Mouse (Mus musculus): ENCODE results near the gene Zswim9. TPM values are rescaled to one million over a fixed set of nuclear protein-coding genes. Genes with fewer than 3 reads are reported as not detected.
A peak's percentile ranks its signal among the peaks of the same experiment; 100 is the strongest.
"Not testable (repeated sequence)": the region's sequence is repeated elsewhere in the genome, so short reads cannot be mapped to it uniquely, and the experiment has no call there.

Zswim9 gene
- polyA plus RNA-seq, 1 experiment from 2014 or later: 12.0 TPM

- ChIA-PET POLR2A (no interaction called here), CTCF (no interaction called here)
- no peak for DNase-seq (ENCODE audit: low read depth, low spot score)
- TF ChIP-seq CTCF (IDR thresholded peaks at IDR 0.05): no peak
- no peak for ATAC-seq
- no peaks in the 10 kb centered on the region for H3K27me3 ChIP-seq
- in situ Hi-C loops (cut with MboI; ENCODE audit: low pct_unique_long_range_greater_than_20kb): no loop called here
Measured at GRCm38 (mm10) chr7:13298821-13299220, 20.3 kb upstream of the Zswim9 start.

- in situ Hi-C loops (cut with MboI; ENCODE audit: low pct_unique_long_range_greater_than_20kb): no loop called here
- no peaks in the 10 kb centered on the region for H3K27me3 ChIP-seq
- POLR2A ChIA-PET: no interaction called here
- CTCF ChIA-PET: interaction anchor here (1.1 kb wide), 1 partner anchor 9 kb away, joined by 4 read pairs; no protein-coding TSS in a partner anchor
- TF ChIP-seq CTCF (IDR thresholded peaks at IDR 0.05): no peak
- DNase-seq (ENCODE audit: low read depth, low spot score): no peak
- ATAC-seq: no peak
Measured at GRCm38 (mm10) chr7:13297636-13298035, 19.1 kb upstream of the Zswim9 start.

DNA sequence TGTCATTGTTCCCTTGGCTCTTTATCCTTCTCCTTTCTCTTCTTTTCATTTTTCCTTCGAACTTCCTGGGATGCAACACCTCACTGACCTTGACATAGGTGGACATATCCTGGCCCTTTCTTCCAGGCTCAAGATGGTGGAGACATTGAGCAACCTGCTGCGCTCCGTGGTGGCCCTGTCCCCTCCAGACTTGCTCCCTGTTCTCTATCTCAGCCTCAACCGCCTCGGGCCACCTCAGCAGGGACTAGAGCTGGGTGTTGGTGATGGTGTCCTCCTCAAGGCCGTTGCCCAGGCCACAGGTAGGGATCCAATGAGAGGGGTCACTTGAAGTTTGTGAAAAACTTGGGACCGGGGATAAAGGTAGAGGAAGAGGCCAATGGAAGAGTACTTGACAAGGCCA lies 16.7 kb upstream of the Zswim9 start:
- ATAC-seq: no peak
- ChIA-PET POLR2A (no interaction called here), CTCF (interaction anchor here (1.9 kb wide), 1 partner anchor 16 kb away, joined by 5 read pairs; no protein-coding TSS in a partner anchor)
- no peak for DNase-seq (ENCODE audit: low read depth, low spot score)
- no peak for TF ChIP-seq CTCF (IDR thresholded peaks at IDR 0.05)
- no peaks in the 10 kb centered on the region for H3K27me3 ChIP-seq
- in situ Hi-C loops (cut with MboI; ENCODE audit: low pct_unique_long_range_greater_than_20kb): no loop called here

DNA sequence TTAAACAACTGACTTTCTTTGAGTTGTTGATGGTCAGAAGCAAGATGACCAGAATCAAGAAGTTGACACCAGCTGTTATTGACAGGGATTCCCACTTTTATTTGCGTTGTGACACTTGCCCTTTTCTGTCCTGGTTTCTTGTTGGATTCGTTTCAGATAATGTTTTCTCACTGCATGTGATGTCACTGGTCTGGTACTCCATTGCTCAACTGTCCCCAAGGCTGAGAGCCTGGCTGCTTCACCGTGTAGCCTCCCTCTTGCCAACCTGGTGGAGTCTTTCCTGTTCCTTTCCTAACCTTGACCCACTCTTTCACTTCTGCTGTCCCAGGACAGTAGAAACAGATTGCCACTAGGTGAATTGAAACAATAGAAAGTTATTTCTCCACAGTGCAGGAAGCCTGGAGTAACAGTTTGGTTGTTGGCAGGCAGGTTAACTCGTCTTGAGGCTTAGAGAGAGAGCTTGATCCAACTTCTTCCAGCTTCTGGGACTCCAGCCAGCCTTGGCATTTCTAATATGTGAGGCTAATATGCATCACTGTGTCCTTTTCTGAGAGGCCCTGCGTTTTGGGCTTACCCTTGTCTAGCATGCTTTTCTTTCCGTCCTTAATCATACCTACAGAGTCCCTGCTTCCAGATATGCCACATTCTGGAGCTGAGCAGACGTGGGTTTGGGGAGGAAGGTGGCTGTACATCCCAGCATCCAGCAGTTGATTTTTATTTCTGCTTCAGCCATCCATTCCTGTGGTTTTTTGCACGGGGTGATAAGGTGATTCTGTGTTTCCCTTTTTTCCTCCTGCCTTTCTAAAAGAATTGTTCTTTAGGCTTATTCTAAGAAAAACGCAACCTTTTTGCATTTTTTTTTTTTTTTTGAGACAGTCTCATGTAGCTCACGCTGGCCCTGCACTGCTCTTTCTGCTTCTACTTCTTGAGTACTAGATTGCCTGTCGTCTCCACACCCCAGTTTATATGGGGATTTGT lies 15.6 kb upstream of the Zswim9 start:
- TF ChIP-seq CTCF (IDR thresholded peaks at IDR 0.05): no peak
- DNase-seq (ENCODE audit: low read depth, low spot score): no peak
- in situ Hi-C loops (cut with MboI; ENCODE audit: low pct_unique_long_range_greater_than_20kb): no loop called here
- ChIA-PET CTCF (interaction anchor here (1.3 to 1.9 kb wide), 3 partner anchors 9 to 17 kb away, joined by 3 to 5 read pairs (median 4); no protein-coding TSS in a partner anchor), POLR2A (no interaction called here)
- ATAC-seq: no peak
- H3K27me3 ChIP-seq: no peaks in the 10 kb centered on the region

DNA sequence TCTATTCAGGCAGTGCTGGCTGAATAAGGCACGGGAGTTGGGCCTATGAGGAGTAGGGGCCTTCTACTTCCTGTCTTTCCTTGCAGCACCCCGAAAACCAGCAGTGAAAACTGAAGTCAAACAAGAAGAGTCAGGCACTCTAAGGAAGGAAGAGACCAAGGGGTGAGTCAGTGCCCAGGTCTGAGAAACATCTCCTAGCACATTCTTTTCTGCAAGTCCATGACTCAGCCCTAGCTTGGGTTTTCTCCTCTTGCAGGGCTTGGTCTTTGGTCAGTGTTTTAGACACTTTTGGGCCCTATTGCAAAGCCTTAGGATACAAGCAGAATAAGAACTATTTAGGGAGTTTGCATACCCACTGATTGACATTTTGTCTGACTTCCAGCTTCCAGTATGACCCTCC lies 12.8 kb upstream of the Zswim9 start:
- ATAC-seq (peak; percentile 97), DNase-seq (ENCODE audit: low read depth, low spot score) (no peak)
- TF ChIP-seq CTCF (IDR thresholded peaks at IDR 0.05): no peak
- CTCF ChIA-PET: interaction anchor here (1.3 to 1.4 kb wide), 2 partner anchors 21 to 220 kb away, joined by 3 to 6 read pairs; no protein-coding TSS in a partner anchor
- in situ Hi-C loops (cut with MboI; ENCODE audit: low pct_unique_long_range_greater_than_20kb): no loop called here
- POLR2A ChIA-PET: interaction anchor here (0.6 kb wide), 1 partner anchor 24 kb away, joined by 3 read pairs; no protein-coding TSS in a partner anchor
- no peaks in the 10 kb centered on the region for H3K27me3 ChIP-seq

DNA sequence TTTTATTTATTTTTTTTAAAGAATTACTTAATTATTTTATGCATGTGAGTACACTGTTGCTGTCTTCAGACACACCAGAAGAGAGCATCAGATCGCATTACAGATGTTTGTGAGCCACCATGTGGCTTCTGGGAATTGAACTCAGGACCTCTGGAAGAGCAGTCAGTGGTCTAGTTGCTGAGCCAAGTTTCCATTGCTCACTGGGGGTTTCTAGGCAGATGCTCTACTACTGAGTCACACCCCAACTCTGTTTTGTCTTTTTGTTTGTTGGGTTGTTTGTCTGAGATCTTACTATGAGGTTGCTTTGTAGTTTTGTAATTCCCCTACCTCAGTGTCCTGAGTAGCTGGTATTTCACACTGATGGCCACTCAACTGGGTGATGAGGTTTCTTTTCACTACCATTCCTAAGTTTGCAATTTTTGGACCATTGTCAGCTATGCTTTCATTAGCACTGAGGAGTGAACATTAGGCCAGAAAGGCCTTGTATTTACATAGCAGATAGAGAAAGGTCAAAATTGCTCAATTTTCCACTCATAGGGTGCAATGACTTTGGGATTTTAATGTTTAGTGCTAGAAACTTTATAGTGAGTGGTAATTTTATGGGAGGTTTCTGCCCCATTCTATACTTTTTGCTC lies 11.6 kb upstream of the Zswim9 start:
- no peak for DNase-seq (ENCODE audit: low read depth, low spot score)
- ATAC-seq: no peak
- in situ Hi-C loops (cut with MboI; ENCODE audit: low pct_unique_long_range_greater_than_20kb): no loop called here
- TF ChIP-seq CTCF (IDR thresholded peaks at IDR 0.05): no peak
- CTCF ChIA-PET: interaction anchor here (1.4 to 3.5 kb wide), 2 partner anchors 18 to 221 kb away, joined by 3 to 32 read pairs; no protein-coding TSS in a partner anchor
- POLR2A ChIA-PET: interaction anchor here (0.8 kb wide), 1 partner anchor 25 kb away, joined by 3 read pairs; no protein-coding TSS in a partner anchor
- H3K27me3 ChIP-seq: no peaks in the 10 kb centered on the region

DNA sequence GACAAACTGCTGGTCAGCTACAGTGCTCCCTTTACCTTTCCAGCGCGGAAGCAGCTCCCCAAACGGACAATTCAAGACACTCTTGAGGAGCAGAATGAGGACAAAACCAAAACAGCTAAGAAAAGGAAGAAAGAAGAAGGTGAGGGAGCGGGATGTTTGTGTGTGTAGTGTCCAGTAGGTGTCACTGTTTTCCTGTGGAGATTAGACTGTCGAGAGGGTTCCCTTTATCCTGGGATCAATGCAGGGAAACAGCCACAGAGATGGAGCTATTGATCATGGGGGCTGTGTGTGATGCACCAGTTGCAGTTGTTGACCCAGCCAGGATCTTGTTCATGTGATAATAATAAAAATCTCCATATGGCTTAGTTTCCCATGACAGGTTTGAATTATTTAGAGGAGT lies 10.1 kb upstream of the Zswim9 start:
- DNase-seq (ENCODE audit: low read depth, low spot score) (no peak), ATAC-seq (peak; percentile 60)
- in situ Hi-C loops (cut with MboI; ENCODE audit: low pct_unique_long_range_greater_than_20kb): loop anchor here (5.0 to 10.0 kb wide), 2 partner anchors 224 to 1026 kb away; no protein-coding TSS in a partner anchor
- no peaks in the 10 kb centered on the region for H3K27me3 ChIP-seq
- peak; percentile 79 for TF ChIP-seq CTCF (IDR thresholded peaks at IDR 0.05)
- CTCF ChIA-PET: interaction anchor here (0.6 to 3.5 kb wide), 7 partner anchors 8 to 223 kb away, joined by 3 to 32 read pairs (median 7); partner anchors contain the start of gene Lig1
- POLR2A ChIA-PET: no interaction called here

DNA sequence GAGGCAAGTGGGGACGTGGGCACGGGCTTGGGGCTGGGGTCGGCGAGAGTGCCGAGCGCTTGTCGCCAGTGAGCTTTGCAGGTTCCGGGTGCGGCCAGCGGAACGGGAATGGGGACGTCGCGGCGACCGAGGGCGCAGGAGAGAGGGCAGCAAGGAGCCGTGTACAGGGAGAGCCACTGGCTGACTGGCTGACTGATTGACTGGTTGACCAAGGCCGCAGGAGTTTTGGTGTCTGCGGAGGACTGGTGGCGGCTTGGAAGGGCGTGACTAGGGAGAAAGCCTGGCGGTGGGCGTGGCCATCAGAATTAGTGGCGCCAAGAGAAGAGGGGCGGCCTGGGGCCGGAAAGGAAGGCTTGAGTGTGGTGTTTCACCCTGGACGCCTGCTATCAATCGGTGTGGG lies 436 bp upstream of the Zswim9 start:
- ATAC-seq: peak; percentile 58
- in situ Hi-C loops (cut with MboI; ENCODE audit: low pct_unique_long_range_greater_than_20kb): loop anchor here (10.0 kb wide), 1 partner anchor 224 kb away; the partner anchor contains the start of gene Mzf1
- DNase-seq (ENCODE audit: low read depth, low spot score); CTCF ChIA-PET; H3K27me3 ChIP-seq; POLR2A ChIA-PET: not testable (repeated sequence)

GRCm38 (mm10) chr7:13277833-13278232 lies 688 bp downstream of the Zswim9 start:
- no peak for TF ChIP-seq CTCF (IDR thresholded peaks at IDR 0.05)
- CTCF ChIA-PET: interaction anchor here (3.1 kb wide), 1 partner anchor 11 kb away, joined by 12 read pairs; no protein-coding TSS in a partner anchor
- POLR2A ChIA-PET: interaction anchor here (1.6 kb wide), 1 partner anchor 11 kb away, joined by 6 read pairs; no protein-coding TSS in a partner anchor
- ATAC-seq: peak; percentile 0
- no peak for DNase-seq (ENCODE audit: low read depth, low spot score)
- in situ Hi-C loops (cut with MboI; ENCODE audit: low pct_unique_long_range_greater_than_20kb): loop anchor here (10.0 kb wide), 1 partner anchor 223 kb away; the partner anchor contains the start of gene Mzf1
- H3K27me3 ChIP-seq: no peaks in the 10 kb centered on the region

GRCm38 (mm10) chr7:13277081-13277480 lies 1.4 kb downstream of the Zswim9 start, which contains the start of gene Lig1:
TSS of gene Lig1 (plus strand) at chr7:13277283.
- ChIA-PET CTCF (interaction anchor here (3.1 kb wide), 1 partner anchor 11 kb away, joined by 12 read pairs; no protein-coding TSS in a partner anchor), POLR2A (interaction anchor here (1.6 kb wide), 1 partner anchor 10 kb away, joined by 6 read pairs; no protein-coding TSS in a partner anchor)
- no peak for TF ChIP-seq CTCF (IDR thresholded peaks at IDR 0.05)
- in situ Hi-C loops (cut with MboI; ENCODE audit: low pct_unique_long_range_greater_than_20kb): loop anchor here (10.0 kb wide), 1 partner anchor 222 kb away; the partner anchor contains the start of gene Mzf1
- ATAC-seq: no peak
- no peak for DNase-seq (ENCODE audit: low read depth, low spot score)
- H3K27me3 ChIP-seq: no peaks in the 10 kb centered on the region

All from Patski (cell line).